ENCODE assay signal across 16 mouse cellular contexts in the genomic region with DNA sequence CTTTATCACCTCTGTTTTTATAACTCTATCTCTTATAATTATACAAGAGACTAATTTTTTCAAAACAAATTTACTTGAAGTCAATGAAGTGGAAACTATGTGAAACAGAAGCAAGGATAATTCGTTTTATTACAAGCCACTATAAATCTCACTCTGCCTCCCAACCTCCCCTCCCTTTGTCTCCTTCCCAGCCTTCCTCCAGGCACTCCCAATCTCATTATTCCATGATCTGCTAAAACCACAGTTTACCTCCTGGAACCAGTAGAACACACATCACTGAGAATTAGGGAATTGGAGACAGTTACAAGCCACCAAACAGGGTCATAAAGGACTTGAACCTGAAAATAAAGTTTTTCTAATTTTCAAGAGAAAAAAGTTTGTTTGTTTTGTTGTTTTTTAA. TPM values are rescaled to one million over a fixed set of nuclear protein-coding genes. Genes with fewer than 3 reads are reported as not detected.
DNase-seq lines count a peak whose midpoint lies in the region; ATAC-seq and TF ChIP-seq lines count a peak whose summit lies in the region.
"Had no signal": no experiment of that assay in that cellular context is flagged by ENCODE, and none has a peak within 500 bp of the region (broad histone marks: within the 10 kb centered on the region; RNA-seq: fewer than 3 reads in every experiment).

No protein-coding gene starts in this region.

- no peak for TF ChIP-seq CTCF in kidney, postnatal 0 days (IDR thresholded peaks at IDR 0.05; ENCODE audit: low read depth)

- H3K36me3 ChIP-seq in kidney, postnatal 0 days (ENCODE audit: insufficient read depth, low read length), result no peaks in the 10 kb centered on the region
- H3K36me3 ChIP-seq in hindbrain, embryonic 10.5 days, result no peaks in the 10 kb centered on the region
- no peaks in the 10 kb centered on the region for H3K36me3 ChIP-seq in midbrain, embryonic 13.5 days

- intact Hi-C loops in left cerebral cortex, postnatal 36 days (cut with DNase I), result no loop called here

- H3K4me1 ChIP-seq in kidney, postnatal 0 days (replicated peaks; ENCODE audit: insufficient read depth, low read length), result 0 out of 2 replicates have a peak, but pooled peaks cover 2% of the 10 kb centered on the region
- peaks cover 73% of the 10 kb centered on the region for H3K4me1 ChIP-seq in hindbrain, embryonic 10.5 days (replicated peaks)
- H3K4me1 ChIP-seq in midbrain, embryonic 13.5 days (replicated peaks), result peaks cover 49% of the 10 kb centered on the region

- H3K4me2 ChIP-seq in kidney, postnatal 0 days (ENCODE audit: low read length), result peak overlapping the region; percentile 75; the same call in 1 of the 2 replicates
- H3K4me2 ChIP-seq in midbrain, embryonic 13.5 days (replicated peaks), result peak overlapping the region; percentile 65
- H3K4me2 ChIP-seq: liver, embryonic 11.5 days had no signal

- no peak overlapping the region for H3K27ac ChIP-seq in kidney, postnatal 0 days
- peak overlapping the region; percentile 82 for H3K27ac ChIP-seq in hindbrain, embryonic 10.5 days
- H3K27ac ChIP-seq in midbrain, embryonic 13.5 days, result peak overlapping the region; percentile 56

- DNase-seq in kidney, postnatal 0 days (ENCODE audit: low spot score), result peak; percentile 71
- DNase-seq in kidney, adult 8-10 months, result no peak
- DNase-seq in hindbrain, embryonic 10.5 days (ENCODE audit: low spot score), result no peak
- DNase-seq in adrenal gland, postnatal 36 days, result no peak
- DNase-seq in heart, postnatal 4 days, result no peak
- DNase-seq in left cerebral cortex, postnatal 36 days (ENCODE audit: low spot score in 2 of 2), result no peak
- DNase-seq: adrenal gland, adult 2 months; heart, adult 18-20 months; heart, postnatal 36 days; kidney, postnatal 4 days; lung, postnatal 10 days; right cerebral cortex, adult 18-20 months; thymus, postnatal 25 days had no signal

- H3K9ac ChIP-seq in kidney, postnatal 0 days (ENCODE audit: low read depth, low read length), result no peak overlapping the region
- H3K9ac ChIP-seq in midbrain, embryonic 13.5 days (replicated peaks), result peak overlapping the region; percentile 60

- H3K4me3 ChIP-seq in kidney, postnatal 0 days (replicated peaks; ENCODE audit: low read depth, low read length), result no peak overlapping the region
- peak overlapping the region; percentile 81 for H3K4me3 ChIP-seq in hindbrain, embryonic 10.5 days
- H3K4me3 ChIP-seq in midbrain, embryonic 13.5 days (replicated peaks), result peak overlapping the region; percentile 65

- 9% methylated on average over 1 of the region's 1 CpGs for WGBS in kidney, postnatal 0 days
- WGBS in hindbrain, embryonic 10.5 days, result 18% methylated on average over 1 of the region's 1 CpGs
- WGBS in midbrain, embryonic 13.5 days, result 10% methylated on average over 1 of the region's 1 CpGs

- H3K27me3 ChIP-seq in kidney, postnatal 0 days (ENCODE audit: insufficient read depth, low read length), result no peaks in the 10 kb centered on the region
- H3K27me3 ChIP-seq in hindbrain, embryonic 10.5 days (ENCODE audit: insufficient read depth, poor library complexity, severe bottlenecking), result no peaks in the 10 kb centered on the region
- H3K27me3 ChIP-seq in midbrain, embryonic 13.5 days, result no peaks in the 10 kb centered on the region

- no peak for ATAC-seq in kidney, postnatal 0 days (replicated peaks; ENCODE audit: low FRiP score, low read depth)
- ATAC-seq in midbrain, embryonic 13.5 days, result no peak
- ATAC-seq: CD4-positive, CD25-positive, alpha-beta regulatory T cell, adult 4 months had no signal

- no peaks in the 10 kb centered on the region for H3K9me3 ChIP-seq in kidney, postnatal 0 days (replicated peaks; ENCODE audit: low read length)
- no peaks in the 10 kb centered on the region for H3K9me3 ChIP-seq in hindbrain, embryonic 10.5 days
- no peaks in the 10 kb centered on the region for H3K9me3 ChIP-seq in midbrain, embryonic 13.5 days

RNA-seq across cellular contexts. Expression of a gene that starts 2.1 kb away (rescaled TPM):
- polyA plus RNA-seq in kidney, postnatal 0 days (2015; fragmentation: Nextera tagmentation; extraction: Ambion mirVana), result 5.3 and 6.2 TPM in 2 replicates
- 28.4 and 32.4 TPM in 2 replicates for polyA plus RNA-seq in hindbrain, embryonic 10.5 days (2016; fragmentation: Nextera tagmentation; extraction: Ambion mirVana)
- 20.6 and 21.5 TPM in 2 replicates for polyA plus RNA-seq in midbrain, embryonic 13.5 days (2015; fragmentation: Nextera tagmentation; extraction: Ambion mirVana)
- total RNA-seq in adrenal gland, postnatal 36 days (2021), result under 1 TPM; 0.16 to 0.23 TPM
- total RNA-seq in heart, postnatal 4 days (2021), result under 1 TPM; 0.41 to 0.60 TPM
- total RNA-seq in left cerebral cortex, postnatal 36 days (2021), result 1 to 10 TPM; 6.2 to 6.5 TPM
- total RNA-seq: adrenal gland, adult 2 months had no signal
- polyA plus RNA-seq: adrenal gland, adult 2 months; CD4-positive, CD25-positive, alpha-beta regulatory T cell, adult 4 months had no signal

RNA-seq across cellular contexts. Expression of a gene that starts 32.1 kb away (rescaled TPM):
- 4.4 and 6.4 TPM in 2 replicates for polyA plus RNA-seq in kidney, postnatal 0 days (2015; fragmentation: Nextera tagmentation; extraction: Ambion mirVana)
- 2.8 and 3.2 TPM in 2 replicates for polyA plus RNA-seq in hindbrain, embryonic 10.5 days (2016; fragmentation: Nextera tagmentation; extraction: Ambion mirVana)
- polyA plus RNA-seq in midbrain, embryonic 13.5 days (2015; fragmentation: Nextera tagmentation; extraction: Ambion mirVana), result 4.1 and 4.5 TPM in 2 replicates
- 10 to 100 TPM in 1 of 2 experiments, 1 to 10 TPM in 1; 8.3 to 14.1 TPM for total RNA-seq in adrenal gland, postnatal 36 days (2021)
- 1 to 10 TPM; 6.4 to 7.1 TPM for total RNA-seq in heart, postnatal 4 days (2021)
- 10 to 100 TPM; 12.1 to 14.1 TPM for total RNA-seq in left cerebral cortex, postnatal 36 days (2021)

Comparison
In these comparisons a context has a peak if more than half of its experiments do, and no peak if none do; other contexts are left out.
1. RNA of a gene that starts 2.1 kb away (total RNA-seq): 6.2 to 6.5 TPM in left cerebral cortex, postnatal 36 days; 0.41 to 0.60 TPM in heart, postnatal 4 days and 0.16 to 0.23 TPM in adrenal gland, postnatal 36 days; every median in the first group is over 4 times any median in the second.